Mouse (Mus musculus) cerebellum, adult 2 months (tissue): Measurements from ENCODE around the gene Spred3.

Experiments
- CTCF ChIP-seq: fragments of 200-500 bp; IDR thresholded peaks from 2 replicates; pipeline ENCODE4 v1.5.1; 2011; ENCODE audit warnings: low read depth, mild to moderate bottlenecking, control low read depth, low read length, moderate library complexity, borderline replicate concordance; ENCODE audit not compliant: insufficient read depth
- POLR2A ChIP-seq: fragments of 200-500 bp; IDR thresholded peaks from 2 replicates; pipeline ENCODE4 v1.6.1; 2011; ENCODE audit warnings: low read length, control low read depth, borderline replicate concordance; ENCODE audit not compliant: insufficient read depth

GRCm38 (mm10) chr7:29212199-29212765, 42.1 kb upstream of the Spred3 start:
- TF ChIP-seq POLR2A (no peak), CTCF (no peak)
